Mouse (Mus musculus): ENCODE data around the gene A930017K11Rik.

Gene A930017K11Rik

DNA sequence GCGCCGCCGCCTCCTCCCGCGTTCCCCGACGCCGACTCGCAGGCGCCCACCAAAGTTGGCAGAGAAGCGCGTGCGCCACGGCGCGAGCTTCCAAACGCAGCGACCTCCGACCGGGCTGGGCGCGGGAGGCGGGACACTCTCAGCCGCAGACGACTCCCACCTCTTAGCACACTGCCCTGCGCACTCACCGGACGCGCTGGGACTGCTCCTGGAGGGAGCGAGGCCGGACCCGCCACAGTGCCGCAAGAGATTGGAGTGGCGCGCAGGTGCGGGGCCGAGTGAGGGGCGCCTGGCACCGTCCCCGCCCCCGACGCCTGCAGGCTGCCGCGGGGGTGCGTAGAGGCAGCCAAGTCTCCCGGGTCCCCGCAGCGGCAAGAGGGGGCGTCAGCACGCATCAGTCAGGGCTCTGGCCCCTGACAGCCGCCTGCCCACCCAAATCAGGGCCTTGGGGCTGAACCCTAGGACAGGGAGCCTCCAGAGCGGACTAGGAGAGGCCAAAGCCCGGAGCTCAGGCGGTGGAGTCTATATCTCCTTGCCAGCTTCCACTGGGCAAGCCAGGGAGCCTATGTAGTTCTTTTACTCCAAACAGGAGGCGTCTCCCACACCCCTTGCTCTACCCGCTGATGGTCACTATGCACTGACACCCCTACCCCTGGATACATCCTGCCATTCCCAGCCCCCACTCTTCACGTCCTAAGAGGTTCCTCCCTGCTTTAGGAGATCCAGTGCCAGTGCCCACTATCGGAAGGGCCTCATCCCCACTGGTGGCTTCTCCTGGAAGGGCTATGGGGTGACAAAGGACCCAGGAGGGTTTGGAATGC lies at the start of gene A930017K11Rik:
Gene A930017K11Rik (minus strand): TSS at position 763 of the 821 bp plus-strand sequence.
- peak; percentile 58 to 63 for DNase-seq

GRCm38 (mm10) chr17:25998425-25998824 lies 46.1 kb upstream of the A930017K11Rik start:
- no peak for DNase-seq

GRCm38 (mm10) chr17:25993489-25993888 lies 41.1 kb upstream of the A930017K11Rik start:
- DNase-seq, result no peak

DNA sequence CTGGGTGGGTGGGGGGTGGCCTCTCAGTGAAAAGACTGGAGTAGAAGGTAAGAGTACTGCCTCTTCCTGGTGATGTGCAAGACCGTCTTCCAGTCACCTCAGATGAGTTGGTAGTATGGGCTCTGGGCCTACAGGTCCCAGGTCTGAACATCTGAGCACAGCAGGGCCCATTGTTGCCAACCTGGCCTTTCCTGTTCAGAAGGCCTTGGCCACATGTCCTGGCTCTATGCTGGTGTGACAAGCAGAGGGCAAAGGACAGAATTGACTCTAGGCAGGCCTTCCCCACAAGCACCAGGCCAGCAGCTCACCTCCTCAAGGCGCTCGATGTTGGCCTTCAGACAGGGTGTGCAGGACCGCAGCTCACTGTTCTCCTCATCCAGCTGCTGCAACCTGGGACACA lies 39.9 kb upstream of the A930017K11Rik start:
- DNase-seq, result no peak

DNA sequence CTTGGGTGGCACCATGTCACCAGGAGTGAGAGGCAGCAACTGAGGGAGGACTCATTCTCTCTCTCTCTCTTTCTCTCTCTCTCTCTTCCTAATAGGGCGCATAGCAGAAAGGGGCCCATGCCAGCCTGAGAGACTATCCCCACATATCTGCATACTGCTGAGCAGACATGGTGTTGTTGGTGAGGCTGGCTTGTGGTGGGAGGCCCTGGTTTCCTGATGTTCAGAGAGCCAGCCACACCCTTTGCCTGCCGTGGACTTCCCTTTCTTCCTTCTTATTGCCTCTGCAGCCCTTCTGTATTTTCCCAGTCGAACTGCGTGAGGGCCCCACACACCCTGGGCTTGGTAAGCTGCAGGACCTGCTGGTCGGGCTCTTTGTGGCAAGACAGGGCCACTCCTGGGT lies 38.0 kb upstream of the A930017K11Rik start:
- DNase-seq, result no peak

GRCm38 (mm10) chr17:25985306-25986294 lies 33.2 kb upstream of the A930017K11Rik start, which contains the start of gene Capn15:
Capn15 (minus strand) TSS chr17:25985796.
- peak; percentile 94 to 96 for DNase-seq

GRCm38 (mm10) chr17:25984556-25985305 lies 32.4 kb upstream of the A930017K11Rik start:
- peak; percentile 64 to 69 for DNase-seq

DNA sequence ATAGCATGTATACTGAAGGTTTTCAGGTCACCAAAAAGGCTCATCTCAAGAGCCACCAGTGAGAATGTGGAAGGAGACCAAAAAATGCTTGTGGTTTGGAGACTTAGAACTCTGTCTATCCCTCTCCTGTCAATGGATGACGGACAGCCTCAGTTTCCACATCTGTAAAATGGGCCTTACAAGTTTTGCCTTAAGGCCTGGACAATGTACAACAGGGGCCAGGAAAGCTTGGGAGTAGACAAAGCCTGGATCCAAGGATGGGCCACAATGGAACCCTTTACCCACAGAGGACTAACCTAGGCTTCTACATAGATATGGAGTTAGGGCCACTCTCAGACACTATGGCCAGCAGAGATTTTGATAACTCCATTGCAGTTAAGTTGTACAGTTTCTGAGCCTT lies 31.7 kb upstream of the A930017K11Rik start:
- DNase-seq, result no peak

GRCm38 (mm10) chr17:25982913-25983312 lies 30.5 kb upstream of the A930017K11Rik start:
- no peak for DNase-seq

GRCm38 (mm10) chr17:25980854-25981253 lies 28.5 kb upstream of the A930017K11Rik start:
- DNase-seq, result peak; percentile 85 to 89

DNA sequence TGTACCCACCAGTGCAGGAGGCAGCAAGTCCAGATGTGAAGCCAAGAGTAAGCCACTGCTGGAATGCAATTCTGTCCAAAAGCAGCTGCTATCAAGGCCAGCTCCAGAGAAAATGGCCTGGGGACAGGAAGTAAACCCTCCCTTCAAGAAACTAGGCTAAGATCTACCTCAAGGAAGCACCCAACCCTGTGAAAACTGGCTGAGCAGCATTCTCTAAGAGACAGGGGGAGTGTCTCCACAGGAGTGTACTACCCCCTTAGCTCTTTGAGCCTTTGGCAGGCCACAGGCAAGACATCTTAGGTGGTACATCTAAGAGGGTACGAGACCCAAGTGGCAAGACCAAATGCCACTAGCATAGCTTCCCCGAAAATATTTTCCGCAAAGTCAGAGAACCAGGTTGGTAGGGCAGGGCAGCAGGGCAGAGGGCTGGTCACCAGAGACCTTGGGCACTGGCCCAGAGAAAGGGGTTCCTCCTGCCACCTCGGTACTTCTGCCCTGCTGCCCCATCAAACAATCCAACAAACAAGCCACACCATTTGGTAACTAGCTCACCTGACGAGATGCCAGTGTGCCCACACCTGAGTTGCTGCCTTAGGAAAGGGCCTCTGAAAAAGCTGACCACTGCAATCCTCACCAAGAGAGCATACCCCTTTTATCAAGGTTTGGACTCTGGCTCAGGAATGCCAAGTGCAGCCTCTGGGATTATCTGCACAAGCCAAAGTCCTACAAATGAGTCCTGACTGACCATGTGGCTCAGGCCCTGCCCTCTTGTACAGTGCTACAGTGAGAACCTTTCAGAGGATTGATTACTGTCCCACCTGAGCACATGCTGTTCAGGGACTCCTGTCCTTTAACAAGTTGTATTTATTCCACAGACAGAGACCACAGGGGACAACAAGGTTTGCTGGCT lies 27.7 kb upstream of the A930017K11Rik start:
- no peak for DNase-seq

- no peak for DNase-seq
These were observed 18.8 kb upstream of the A930017K11Rik start for GRCm38 (mm10) chr17:25970954-25971707.

- peak; percentile 76 to 79 for DNase-seq
These were observed 18.1 kb upstream of the A930017K11Rik start for GRCm38 (mm10) chr17:25970448-25970847.

GRCm38 (mm10) chr17:25968176-25968575 lies 15.8 kb upstream of the A930017K11Rik start:
- no peak for DNase-seq

- peak; percentile 66 to 73 for DNase-seq
These were observed 15.3 kb upstream of the A930017K11Rik start for GRCm38 (mm10) chr17:25967652-25968051.

GRCm38 (mm10) chr17:25964271-25964670 lies 11.9 kb upstream of the A930017K11Rik start:
- no peak for DNase-seq

- DNase-seq, result no peak
These were observed 10.1 kb upstream of the A930017K11Rik start for GRCm38 (mm10) chr17:25962413-25962905.

- DNase-seq, result no peak
These were observed 9.2 kb upstream of the A930017K11Rik start for GRCm38 (mm10) chr17:25961566-25961965.

GRCm38 (mm10) chr17:25959630-25960467 lies 7.5 kb upstream of the A930017K11Rik start:
- DNase-seq, result no peak
